In the genomic region with DNA sequence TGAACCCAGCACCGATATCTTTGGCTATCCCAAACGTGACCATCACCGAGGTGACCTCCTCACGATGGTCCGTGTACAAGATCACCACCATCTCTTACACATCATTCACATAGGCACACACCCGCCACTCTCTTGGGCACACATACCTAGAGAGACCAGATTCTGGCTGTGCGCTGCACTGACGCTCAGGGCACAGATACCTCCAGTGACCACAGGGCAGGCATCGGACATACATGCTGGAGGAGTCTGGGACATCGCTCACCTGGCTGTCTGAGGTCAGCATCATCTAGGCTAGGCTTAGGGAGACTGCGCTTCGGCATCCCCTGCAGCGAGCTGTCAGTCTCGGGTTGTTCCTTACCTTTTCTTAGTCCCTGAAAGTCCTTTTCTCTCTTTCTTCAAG, we compare ENCODE assay signal across 8 mouse cellular contexts. TPM values are rescaled to one million over a fixed set of nuclear protein-coding genes. Genes with fewer than 3 reads are reported as not detected.
DNase-seq lines count a peak whose midpoint lies in the region; ATAC-seq and TF ChIP-seq lines count a peak whose summit lies in the region.

No protein-coding gene starts in this region.

- intact Hi-C loops in heart, postnatal 10 days (cut with DNase I), result loop anchor here (1.0 kb wide), 2 partner anchors 229 to 256 kb away; no protein-coding TSS in a partner anchor
- intact Hi-C loops in left cerebral cortex, postnatal 36 days (cut with DNase I), result loop anchor here (1.0 to 10.0 kb wide), 2 partner anchors 111 to 229 kb away; no protein-coding TSS in a partner anchor

- H3K27ac ChIP-seq in heart, embryonic 11.5 days (ENCODE audit: low read depth, low read length), result no peak overlapping the region
- H3K27ac ChIP-seq in ES-E14 (ENCODE audit: insufficient read depth, low read depth, low read length, poor library complexity, severe bottlenecking), result no peak overlapping the region
- H3K27ac ChIP-seq in forebrain, embryonic 14.5 days (ENCODE audit: low read depth, low read length), result no peak overlapping the region
- H3K27ac ChIP-seq in midbrain, embryonic 10.5 days (replicated peaks), result no peak overlapping the region

- H3K4me2 ChIP-seq in heart, embryonic 11.5 days, result peak overlapping the region; percentile 91
- peak overlapping the region; percentile 86 for H3K4me2 ChIP-seq in forebrain, embryonic 14.5 days (ENCODE audit: low read length)

- H3K36me3 ChIP-seq in heart, embryonic 11.5 days (ENCODE audit: control insufficient read depth, insufficient read depth, low read length), result no peaks in the 10 kb centered on the region
- H3K36me3 ChIP-seq in ES-E14 (ENCODE audit: control insufficient read depth, insufficient read depth, low read length, poor library complexity, severe bottlenecking), result no peaks in the 10 kb centered on the region
- H3K36me3 ChIP-seq in forebrain, embryonic 14.5 days (ENCODE audit: control insufficient read depth, insufficient read depth, low read length), result no peaks in the 10 kb centered on the region
- 0 out of 2 replicates have a peak, but pooled peaks cover under 1% of the 10 kb centered on the region for H3K36me3 ChIP-seq in midbrain, embryonic 10.5 days

- H3K27me3 ChIP-seq in heart, embryonic 11.5 days (ENCODE audit: control insufficient read depth, insufficient read depth, low read length), result peaks cover 11% of the 10 kb centered on the region
- no peaks in the 10 kb centered on the region for H3K27me3 ChIP-seq in forebrain, embryonic 14.5 days (replicated peaks; ENCODE audit: control insufficient read depth, insufficient read depth, low read length)
- H3K27me3 ChIP-seq in midbrain, embryonic 10.5 days (ENCODE audit: low read depth, poor library complexity, severe bottlenecking), result peaks cover 8% of the 10 kb centered on the region

- no peak overlapping the region for H3K9ac ChIP-seq in heart, embryonic 11.5 days (ENCODE audit: low read depth, low read length)
- 0 out of 2 replicates have a peak overlapping the region, but pooled peaks have one; percentile 14 for H3K9ac ChIP-seq in ES-E14 (ENCODE audit: insufficient read depth, low read depth, low read length, poor library complexity, severe bottlenecking)
- H3K9ac ChIP-seq in forebrain, embryonic 14.5 days (ENCODE audit: low read length), result peak overlapping the region; percentile 79; the same call in 1 of the 2 replicates

- H3K4me1 ChIP-seq in heart, embryonic 11.5 days (ENCODE audit: control insufficient read depth, insufficient read depth, low read length), result peaks cover 8% of the 10 kb centered on the region; the same call in 1 of the 2 replicates
- H3K4me1 ChIP-seq in ES-E14 (ENCODE audit: control insufficient read depth in 2 of 2, insufficient read depth in 2 of 2, low read length in 2 of 2, poor library complexity in 1 of 2), result peaks cover 2 to 22% of the 10 kb centered on the region in 2 experiments; a peak in 3 of 4 replicates
- peaks cover 38% of the 10 kb centered on the region for H3K4me1 ChIP-seq in forebrain, embryonic 14.5 days (ENCODE audit: control insufficient read depth, insufficient read depth, low read length)
- H3K4me1 ChIP-seq in midbrain, embryonic 10.5 days, result peaks cover 63% of the 10 kb centered on the region

- DNase-seq in heart, postnatal 10 days, result no peak
- DNase-seq in ES-E14 (ENCODE audit: low read depth, low spot score), result no peak
- DNase-seq in forebrain, embryonic 14.5 days (ENCODE audit: low spot score), result no peak
- DNase-seq in midbrain, embryonic 10.5 days (ENCODE audit: low spot score), result no peak
- no peak for DNase-seq in left cerebral cortex, postnatal 36 days (ENCODE audit: low spot score in 2 of 2)
- DNase-seq in urinary bladder, postnatal 10 days (ENCODE audit: low spot score), result no peak
- DNase-seq in urinary bladder, postnatal 4 days (ENCODE audit: low spot score in 2 of 2), result no peak

- no peaks in the 10 kb centered on the region for H3K9me3 ChIP-seq in heart, embryonic 11.5 days (replicated peaks; ENCODE audit: control insufficient read depth, low read length)
- no peaks in the 10 kb centered on the region for H3K9me3 ChIP-seq in ES-E14 (ENCODE audit: control insufficient read depth, insufficient read depth, low read depth, low read length)
- no peaks in the 10 kb centered on the region for H3K9me3 ChIP-seq in forebrain, embryonic 14.5 days (replicated peaks; ENCODE audit: control insufficient read depth, low read length)
- H3K9me3 ChIP-seq in midbrain, embryonic 10.5 days (replicated peaks), result no peaks in the 10 kb centered on the region

- H3K4me3 ChIP-seq in heart, embryonic 11.5 days (ENCODE audit: low read depth, low read length), result peak overlapping the region; percentile 44
- peak overlapping the region; percentile 75 to 84; a peak in 3 of 4 replicates for H3K4me3 ChIP-seq in ES-E14 (ENCODE audit: insufficient read depth in 1 of 2, low read depth in 1 of 2, low read length in 2 of 2, poor library complexity in 1 of 2, severe bottlenecking in 1 of 2)
- H3K4me3 ChIP-seq in forebrain, embryonic 14.5 days (ENCODE audit: low read depth, low read length), result peak overlapping the region; percentile 55
- peak overlapping the region; percentile 77 for H3K4me3 ChIP-seq in midbrain, embryonic 10.5 days

- ATAC-seq in heart, embryonic 11.5 days (replicated peaks; ENCODE audit: insufficient number of reproducible peaks, low FRiP score, low TSS enrichment), result 0 out of 2 replicates have a peak, but pooled peaks have one; percentile 6
- peak; percentile 6 for ATAC-seq in forebrain, embryonic 14.5 days

- in situ Hi-C loops in ES-E14 (cut with MboI; ENCODE audit: low sequenced_read_pairs in 2 of 2, unreplicated experiment in 2 of 2), result loop anchor here (5.0 to 10.0 kb wide), 3 partner anchors 121 to 231 kb away; no protein-coding TSS in a partner anchor

- 11% methylated on average over 14 of the region's 14 CpGs for WGBS in heart, embryonic 11.5 days (ENCODE audit: insufficient replicate concordance)
- 4% methylated on average over 14 of the region's 14 CpGs for WGBS in forebrain, embryonic 14.5 days
- WGBS in midbrain, embryonic 10.5 days, result 10% methylated on average over 14 of the region's 14 CpGs

TF ChIP-seq in ES-E14, 5 proteins besides CTCF, POLR2A, EP300 and RAD21:
- TF ChIP-seq CHD2 (IDR thresholded peaks at IDR 0.05; ENCODE audit: low read depth, low read length), result no peak

RNA-seq across cellular contexts. Expression of a gene that starts 0.7 kb away (rescaled TPM):
- 4.1 and 5.7 TPM in 2 replicates for polyA plus RNA-seq in heart, embryonic 11.5 days (2014; fragmentation: Nextera tagmentation; extraction: Ambion mirVana)
- total RNA-seq in heart, postnatal 10 days (2021), result 10 to 100 TPM; 20.7 to 22.4 TPM
- 7.3 and 22.3 TPM in 2 replicates for total RNA-seq in ES-E14 (2012; rRNA removed)
- 12.6 and 14.3 TPM in 2 replicates for polyA plus RNA-seq in forebrain, embryonic 14.5 days (2014; fragmentation: Nextera tagmentation; extraction: Ambion mirVana)
- polyA plus RNA-seq in midbrain, embryonic 10.5 days (2016; fragmentation: Nextera tagmentation; extraction: Ambion mirVana), result 10.1 and 13.6 TPM in 2 replicates
- total RNA-seq in left cerebral cortex, postnatal 36 days (2021), result 100 to 1,000 TPM in 1 of 2 experiments, 10 to 100 TPM in 1; 92.8 to 104 TPM
